Mouse (Mus musculus): Measurements from ENCODE around the gene Gramd1a. TPM values are rescaled to one million over a fixed set of nuclear protein-coding genes. Genes with fewer than 3 reads are reported as not detected.

The Gramd1a gene
- total and polyA plus RNA-seq, 3 experiments, result 19.2 to 56.7 (median 52.7) TPM

GRCm38 (mm10) chr7:31080611-31081010 lies 75.1 kb downstream of the Gramd1a start:
- H3K4me1 ChIP-seq (ENCODE audit: insufficient read depth, low read depth, low read length), result no peaks in the 10 kb centered on the region
- no peak overlapping the region for H3K4me3 ChIP-seq (ENCODE audit: low read depth, low read length)
- H3K27me3 ChIP-seq (ENCODE audit: insufficient read depth, low read length), result no peaks in the 10 kb centered on the region; the same call in 1 of the 2 replicates
- H3K9me3 ChIP-seq (replicated peaks), result peaks cover 18% of the 10 kb centered on the region
- no peak for ATAC-seq (ENCODE audit: extremely low read depth, insufficient number of reproducible peaks, low FRiP score, poor library complexity, severe bottlenecking)
- TF ChIP-seq GATA2 (IDR thresholded peaks at IDR 0.05; ENCODE audit: borderline replicate concordance, low read depth, low read length) (no peak), POLR2AphosphoS5 (IDR thresholded peaks at IDR 0.05; ENCODE audit: insufficient replicate concordance, low read depth, low read length) (no peak), CTCF (IDR thresholded peaks at IDR 0.05; ENCODE audit: low read depth, low read length) (no peak), TAL1 (conservative IDR thresholded peaks at IDR 0.05; ENCODE audit: low read depth, low read length) (no peak), GATA1 (IDR thresholded peaks at IDR 0.05; ENCODE audit: borderline replicate concordance, low read length) (no peak)
- DNase-seq (ENCODE audit: low spot score), result no peak
- H3K36me3 ChIP-seq (replicated peaks), result no peaks in the 10 kb centered on the region

Other genes with a start within 250 kb of the Gramd1a start
- not detected in 2 replicates for gene Mag, start 241.0 kb downstream of the Gramd1a start, total RNA-seq (2014; fragmentation: Nextera tagmentation)
- not detected in 2 replicates for gene Mag, start 241.0 kb downstream of the Gramd1a start, total RNA-seq (2017)
- not detected in 2 replicates for gene Mag, start 241.0 kb downstream of the Gramd1a start, polyA plus RNA-seq (2012)
- not detected in 2 replicates for gene Hamp2, start 231.2 kb downstream of the Gramd1a start, total RNA-seq (2014; fragmentation: Nextera tagmentation)
- not detected in 2 replicates for gene Hamp2, start 231.2 kb downstream of the Gramd1a start, total RNA-seq (2017)
- gene Hamp2, start 231.2 kb downstream of the Gramd1a start, polyA plus RNA-seq (2012), result not detected in 2 replicates
- not detected in 2 replicates for gene Hamp, start 211.9 kb downstream of the Gramd1a start, total RNA-seq (2014; fragmentation: Nextera tagmentation)
- not detected in 2 replicates for gene Hamp, start 211.9 kb downstream of the Gramd1a start, total RNA-seq (2017)
- not detected in 2 replicates for gene Hamp, start 211.9 kb downstream of the Gramd1a start, polyA plus RNA-seq (2012)
- gene Usf2, start 199.1 kb downstream of the Gramd1a start, total RNA-seq (2014; fragmentation: Nextera tagmentation), result 132 and 135 TPM in 2 replicates
- 63.8 and 69.9 TPM in 2 replicates for gene Usf2, start 199.1 kb downstream of the Gramd1a start, total RNA-seq (2017)
- 101 and 113 TPM in 2 replicates for gene Usf2, start 199.1 kb downstream of the Gramd1a start, polyA plus RNA-seq (2012)
- not detected in 2 replicates for gene Lsr, start 182.4 kb downstream of the Gramd1a start, total RNA-seq (2014; fragmentation: Nextera tagmentation)
- 0.11 TPM in 1 of 2 replicates, not detected in the other for gene Lsr, start 182.4 kb downstream of the Gramd1a start, total RNA-seq (2017)
- gene Lsr, start 182.4 kb downstream of the Gramd1a start, polyA plus RNA-seq (2012), result not detected in 2 replicates
- gene Fam187b, start 182.1 kb downstream of the Gramd1a start, total RNA-seq (2014; fragmentation: Nextera tagmentation), result not detected in 2 replicates
- gene Fam187b, start 182.1 kb downstream of the Gramd1a start, total RNA-seq (2017), result 0.12 and 0.27 TPM in 2 replicates
- 0.03 TPM in 1 of 2 replicates, not detected in the other for gene Fam187b, start 182.1 kb downstream of the Gramd1a start, polyA plus RNA-seq (2012)
- 0.75 and 1.7 TPM in 2 replicates for gene Fxyd5, start 113.4 kb downstream of the Gramd1a start, total RNA-seq (2014; fragmentation: Nextera tagmentation)
- 3.3 and 3.4 TPM in 2 replicates for gene Fxyd5, start 113.4 kb downstream of the Gramd1a start, total RNA-seq (2017)
- 1.2 and 1.8 TPM in 2 replicates for gene Fxyd5, start 113.4 kb downstream of the Gramd1a start, polyA plus RNA-seq (2012)
- not detected in 2 replicates for gene Fxyd7, start 104.4 kb downstream of the Gramd1a start, total RNA-seq (2014; fragmentation: Nextera tagmentation)
- not detected in 2 replicates for gene Fxyd7, start 104.4 kb downstream of the Gramd1a start, total RNA-seq (2017)
- gene Fxyd7, start 104.4 kb downstream of the Gramd1a start, polyA plus RNA-seq (2012), result not detected in 2 replicates
- gene Fxyd1, start 98.7 kb downstream of the Gramd1a start, total RNA-seq (2014; fragmentation: Nextera tagmentation), result not detected in 2 replicates
- gene Fxyd1, start 98.7 kb downstream of the Gramd1a start, total RNA-seq (2017), result 0.35 TPM in 1 of 2 replicates, not detected in the other
- gene Fxyd1, start 98.7 kb downstream of the Gramd1a start, polyA plus RNA-seq (2012), result not detected in 2 replicates
- not detected in 2 replicates for gene Lgi4, start 96.6 kb downstream of the Gramd1a start, total RNA-seq (2014; fragmentation: Nextera tagmentation)
- 0.05 TPM in 1 of 2 replicates, not detected in the other for gene Lgi4, start 96.6 kb downstream of the Gramd1a start, total RNA-seq (2017)
- gene Lgi4, start 96.6 kb downstream of the Gramd1a start, polyA plus RNA-seq (2012), result not detected in 2 replicates
- gene Fxyd3, start 79.2 kb downstream of the Gramd1a start, total RNA-seq (2014; fragmentation: Nextera tagmentation), result not detected in 2 replicates
- gene Fxyd3, start 79.2 kb downstream of the Gramd1a start, total RNA-seq (2017), result 0.06 and 0.16 TPM in 2 replicates
- not detected in 2 replicates for gene Fxyd3, start 79.2 kb downstream of the Gramd1a start, polyA plus RNA-seq (2012)
- not detected in 2 replicates for gene Hpn, start 40.6 kb downstream of the Gramd1a start, total RNA-seq (2014; fragmentation: Nextera tagmentation)
- gene Hpn, start 40.6 kb downstream of the Gramd1a start, total RNA-seq (2017), result 0.87 TPM in 1 of 2 replicates, not detected in the other
- not detected in 2 replicates for gene Hpn, start 40.6 kb downstream of the Gramd1a start, polyA plus RNA-seq (2012)
- gene Scn1b, start 28.9 kb downstream of the Gramd1a start, total RNA-seq (2014; fragmentation: Nextera tagmentation), result not detected in 2 replicates
- not detected in 2 replicates for gene Scn1b, start 28.9 kb downstream of the Gramd1a start, total RNA-seq (2017)
- not detected in 2 replicates for gene Scn1b, start 28.9 kb downstream of the Gramd1a start, polyA plus RNA-seq (2012)
- gene Scgb2b2, start 134.6 kb upstream of the Gramd1a start, total RNA-seq (2014; fragmentation: Nextera tagmentation), result not detected in 2 replicates
- gene Scgb2b2, start 134.6 kb upstream of the Gramd1a start, total RNA-seq (2017), result not detected in 2 replicates
- gene Scgb2b2, start 134.6 kb upstream of the Gramd1a start, polyA plus RNA-seq (2012), result not detected in 2 replicates
- not detected in 2 replicates for gene Scgb1b2, start 135.9 kb upstream of the Gramd1a start, total RNA-seq (2014; fragmentation: Nextera tagmentation)
- not detected in 2 replicates for gene Scgb1b2, start 135.9 kb upstream of the Gramd1a start, total RNA-seq (2017)
- gene Scgb1b2, start 135.9 kb upstream of the Gramd1a start, polyA plus RNA-seq (2012), result not detected in 2 replicates
- not detected in 2 replicates for gene Scgb2b3, start 206.2 kb upstream of the Gramd1a start, total RNA-seq (2014; fragmentation: Nextera tagmentation)
- gene Scgb2b3, start 206.2 kb upstream of the Gramd1a start, total RNA-seq (2017), result not detected in 2 replicates
- gene Scgb2b3, start 206.2 kb upstream of the Gramd1a start, polyA plus RNA-seq (2012), result not detected in 2 replicates
- not detected in 2 replicates for gene Scgb1b3, start 219.7 kb upstream of the Gramd1a start, total RNA-seq (2014; fragmentation: Nextera tagmentation)
- not detected in 2 replicates for gene Scgb1b3, start 219.7 kb upstream of the Gramd1a start, total RNA-seq (2017)
- not detected in 2 replicates for gene Scgb1b3, start 219.7 kb upstream of the Gramd1a start, polyA plus RNA-seq (2012)

All from G1E (cell line).